Mouse (Mus musculus) liver, embryonic 14 days (tissue): ENCODE data around the gene Olfr583. TPM values are rescaled to one million over a fixed set of nuclear protein-coding genes. Genes with fewer than 3 reads are reported as not detected.

Source experiments
- polyA plus RNA-seq: library from polyadenylated mRNA; depleted of rRNA; stranded (reverse); fragments of >200 nt; gene quantifications from 2 replicates; pipeline ENCODE4 v1.2.3, GENCODE M21; 2012; rRNA removed

Olfr583 gene
- not detected in 2 replicates for polyA plus RNA-seq

DNA sequence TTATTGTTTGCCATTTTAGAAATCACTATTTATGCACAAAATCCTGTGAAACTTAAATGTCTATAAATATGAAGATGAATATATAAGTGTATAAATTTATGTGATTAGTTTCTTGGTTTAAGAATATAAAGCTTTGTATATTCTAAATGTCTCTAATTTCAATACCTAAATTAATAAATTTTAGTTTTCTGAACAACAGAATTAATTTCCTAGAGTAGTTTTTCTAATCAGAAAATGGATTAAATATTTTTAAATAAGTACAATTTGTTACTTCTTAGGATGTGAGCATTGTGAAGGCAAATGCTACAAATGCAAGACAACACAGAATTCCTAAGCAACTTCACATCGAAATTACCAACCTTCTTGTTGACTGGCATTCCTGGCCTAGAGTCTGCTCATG lies at the start of gene Olfr583:
Gene Olfr583 (plus strand): TSS at position 301 of the 400 bp plus-strand sequence.

DNA sequence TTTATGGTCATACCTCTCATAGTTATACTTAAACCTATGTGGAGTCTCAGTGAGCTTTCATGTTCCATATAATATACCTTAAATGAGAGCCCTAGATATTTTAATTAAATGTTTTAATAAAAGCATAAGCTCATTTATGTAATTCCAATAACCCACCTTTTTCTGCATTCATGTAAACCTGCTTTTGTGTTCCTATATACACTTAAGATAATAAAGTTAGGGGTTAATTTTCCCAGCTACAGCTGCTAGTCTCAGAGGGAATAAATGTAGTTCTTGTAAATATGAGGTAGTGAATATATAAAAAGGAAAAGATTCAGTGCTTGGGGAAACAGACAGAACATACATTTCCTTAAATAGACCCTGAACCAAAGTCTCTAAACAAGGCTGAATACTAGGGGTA lies 13.4 kb upstream of the Olfr583 start, which contains the start of gene Olfr582:
Gene Olfr582 (plus strand): TSS at position 301 of the 400 bp plus-strand sequence.

DNA sequence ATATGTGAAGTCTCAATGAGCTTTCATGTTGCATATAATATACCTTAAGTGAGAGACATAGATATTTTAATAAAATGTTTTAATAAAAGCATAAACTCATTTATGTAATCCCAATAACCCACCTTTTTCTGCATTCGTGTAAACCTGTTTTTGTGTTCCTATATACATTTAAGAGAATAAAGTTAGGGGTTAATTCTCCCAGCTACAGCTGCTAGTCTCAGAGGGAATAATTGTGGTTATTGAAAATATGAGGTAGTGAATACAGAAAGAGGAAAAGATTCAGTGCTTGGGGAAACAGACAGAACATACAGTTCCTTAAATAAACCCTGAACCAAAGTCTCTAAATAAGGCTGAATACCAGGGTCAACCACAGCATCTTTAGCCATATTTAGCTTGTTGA lies 30.5 kb downstream of the Olfr583 start, which contains the start of gene Olfr584:
Gene Olfr584 (plus strand): TSS at position 301 of the 400 bp plus-strand sequence.

DNA sequence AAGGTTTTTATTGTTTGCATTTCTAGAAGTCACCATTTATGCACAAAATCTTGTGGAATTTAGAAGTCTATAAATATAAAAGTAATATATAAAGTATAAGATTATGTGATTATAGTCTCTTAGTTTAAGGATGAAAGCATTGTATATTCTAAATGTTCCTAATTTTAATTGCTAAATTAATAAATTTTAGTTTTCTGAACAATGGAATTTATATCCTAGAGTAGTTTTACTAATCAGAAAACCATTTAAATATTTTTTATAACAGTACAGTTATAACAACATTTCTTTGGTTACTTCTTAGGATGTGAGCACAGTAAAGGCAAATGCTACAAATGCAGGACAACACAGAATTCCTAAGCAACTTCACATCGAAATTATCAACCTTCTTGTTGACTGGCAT lies 46.3 kb downstream of the Olfr583 start, which contains the start of gene Olfr585:
Gene Olfr585 (plus strand): TSS at position 301 of the 400 bp plus-strand sequence.

Other genes with a start within 250 kb of the Olfr583 start
- not detected in 2 replicates for gene Olfr564, start 247.8 kb upstream of the Olfr583 start, polyA plus RNA-seq
- gene Olfr566, start 192.5 kb upstream of the Olfr583 start, polyA plus RNA-seq, result not detected in 2 replicates
- gene Olfr568, start 174.2 kb upstream of the Olfr583 start, polyA plus RNA-seq, result not detected in 2 replicates
- not detected in 2 replicates for gene Olfr569, start 160.4 kb upstream of the Olfr583 start, polyA plus RNA-seq
- gene Olfr570, start 156.7 kb upstream of the Olfr583 start, polyA plus RNA-seq, result not detected in 2 replicates
- gene Olfr571, start 133.8 kb upstream of the Olfr583 start, polyA plus RNA-seq, result not detected in 2 replicates
- gene Olfr572, start 126.9 kb upstream of the Olfr583 start, polyA plus RNA-seq, result not detected in 2 replicates
- gene Olfr573-ps1, start 108.7 kb upstream of the Olfr583 start, polyA plus RNA-seq, result not detected in 2 replicates
- not detected in 2 replicates for gene Olfr574, start 102.8 kb upstream of the Olfr583 start, polyA plus RNA-seq
- 0.03 TPM in 1 of 2 replicates, not detected in the other for gene Olfr575, start 92.5 kb upstream of the Olfr583 start, polyA plus RNA-seq
- gene Olfr576, start 88.6 kb upstream of the Olfr583 start, polyA plus RNA-seq, result not detected in 2 replicates
- not detected in 2 replicates for gene Olfr577, start 75.4 kb upstream of the Olfr583 start, polyA plus RNA-seq
- gene Olfr578, start 62.0 kb upstream of the Olfr583 start, polyA plus RNA-seq, result not detected in 2 replicates
- gene Olfr582, start 13.3 kb upstream of the Olfr583 start, polyA plus RNA-seq, result not detected in 2 replicates
- gene Olfr584, start 30.6 kb downstream of the Olfr583 start, polyA plus RNA-seq, result not detected in 2 replicates
- not detected in 2 replicates for gene Olfr585, start 46.4 kb downstream of the Olfr583 start, polyA plus RNA-seq
- gene Olfr586, start 74.3 kb downstream of the Olfr583 start, polyA plus RNA-seq, result not detected in 2 replicates
- not detected in 2 replicates for gene Olfr588-ps1, start 89.6 kb downstream of the Olfr583 start, polyA plus RNA-seq
- gene Olfr589, start 105.1 kb downstream of the Olfr583 start, polyA plus RNA-seq, result not detected in 2 replicates
- gene Olfr591, start 127.0 kb downstream of the Olfr583 start, polyA plus RNA-seq, result not detected in 2 replicates
- gene Olfr592, start 133.5 kb downstream of the Olfr583 start, polyA plus RNA-seq, result not detected in 2 replicates
- not detected in 2 replicates for gene Olfr593, start 160.6 kb downstream of the Olfr583 start, polyA plus RNA-seq
- gene Olfr594, start 165.7 kb downstream of the Olfr583 start, polyA plus RNA-seq, result not detected in 2 replicates
- gene Usp17ld, start 201.2 kb downstream of the Olfr583 start, polyA plus RNA-seq, result not detected in 2 replicates